Mouse (Mus musculus) hematopoietic stem cell, adult 5-6 weeks (primary cell): Measurements from ENCODE around the gene Kcnj11. TPM values are rescaled to one million over a fixed set of nuclear protein-coding genes. Genes with fewer than 3 reads are reported as not detected.

Experiments used
- ATAC-seq, 2 experiments: fragments of 125-278 bp in 1 of 2; replicated peaks in 1 of 2; 2 replicates each; pipeline ENCODE4 v1.8.0; 2016 to 2017; ENCODE audit warnings: inconsistent platforms in 2 of 2, mild to moderate bottlenecking in 2 of 2, moderate number of reproducible peaks in 2 of 2, low read depth in 1 of 2, moderate TSS enrichment in 1 of 2; ENCODE audit not compliant: low FRiP score in 2 of 2, poor library complexity in 2 of 2, severe bottlenecking in 2 of 2, insufficient read depth in 1 of 2, low TSS enrichment in 1 of 2
- total RNA-seq: library from RNA; stranded (forward); fragments of 172-1452, 232-1000 nt; gene quantifications from 2 replicates; pipeline ENCODE4 v1.2.3, GENCODE M21; 2017

The Kcnj11 gene
- not detected in 2 replicates for total RNA-seq

- peak; percentile 57 to 81 for ATAC-seq
These were observed at the start of gene Kcnj11 for GRCm38 (mm10) chr7:46100563-46100962. Gene Kcnj11, minus strand, starts transcription at chr7:46100764.

DNA sequence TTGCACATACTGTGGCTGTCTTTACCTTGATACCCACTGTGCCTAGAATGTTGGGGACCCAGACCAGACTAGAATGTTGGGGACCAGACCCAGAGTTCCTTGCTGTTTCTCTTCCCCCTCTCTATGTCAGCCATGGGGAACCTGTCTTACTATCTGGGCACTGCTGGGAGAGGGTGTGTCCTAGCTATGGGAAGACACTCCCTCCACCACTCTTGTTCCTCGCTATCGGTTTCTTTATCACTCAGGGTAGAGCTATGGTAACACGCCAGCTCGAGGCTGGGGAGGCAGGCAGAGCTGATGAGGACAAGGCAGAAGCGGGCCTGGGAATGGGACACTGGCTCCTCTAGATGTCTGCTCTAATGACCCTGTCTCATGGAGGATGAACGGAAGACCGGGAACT lies 46.9 kb upstream of the Kcnj11 start:
- ATAC-seq, result no peak

- ATAC-seq, result no peak
These were observed 46.2 kb upstream of the Kcnj11 start for GRCm38 (mm10) chr7:46146675-46147308.

- ATAC-seq, result no peak
These were observed 43.5 kb upstream of the Kcnj11 start for GRCm38 (mm10) chr7:46144061-46144460.

- no peak for ATAC-seq
These were observed 37.9 kb upstream of the Kcnj11 start for GRCm38 (mm10) chr7:46138329-46138930.

- ATAC-seq, result no peak
These were observed 33.3 kb upstream of the Kcnj11 start for GRCm38 (mm10) chr7:46133858-46134257.

GRCm38 (mm10) chr7:46132229-46132628 lies 31.7 kb upstream of the Kcnj11 start:
- ATAC-seq, result no peak

- no peak for ATAC-seq
These were observed 31.2 kb upstream of the Kcnj11 start for GRCm38 (mm10) chr7:46131806-46132205.

GRCm38 (mm10) chr7:46131266-46131665 lies 30.7 kb upstream of the Kcnj11 start:
- ATAC-seq, result no peak

DNA sequence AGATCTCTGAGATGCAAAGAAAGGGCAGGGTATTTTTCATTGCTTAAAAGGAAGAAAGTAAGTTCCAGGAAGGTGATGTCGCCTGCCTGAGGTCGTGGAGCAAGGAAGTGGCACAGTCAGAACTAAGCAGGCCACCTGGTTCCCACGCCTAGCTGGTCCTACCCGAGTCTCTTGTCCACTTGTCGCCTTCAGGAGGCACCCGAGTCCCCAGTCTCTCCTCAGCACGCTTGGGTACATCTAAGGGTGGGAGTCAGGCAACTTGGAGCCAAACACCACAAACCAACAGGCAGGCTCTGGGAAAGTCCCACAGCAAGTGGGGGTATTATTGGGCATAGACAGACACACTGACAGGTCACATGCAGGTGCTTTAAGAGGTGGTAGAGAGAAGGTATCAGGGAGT lies 30.2 kb upstream of the Kcnj11 start:
- no peak for ATAC-seq

DNA sequence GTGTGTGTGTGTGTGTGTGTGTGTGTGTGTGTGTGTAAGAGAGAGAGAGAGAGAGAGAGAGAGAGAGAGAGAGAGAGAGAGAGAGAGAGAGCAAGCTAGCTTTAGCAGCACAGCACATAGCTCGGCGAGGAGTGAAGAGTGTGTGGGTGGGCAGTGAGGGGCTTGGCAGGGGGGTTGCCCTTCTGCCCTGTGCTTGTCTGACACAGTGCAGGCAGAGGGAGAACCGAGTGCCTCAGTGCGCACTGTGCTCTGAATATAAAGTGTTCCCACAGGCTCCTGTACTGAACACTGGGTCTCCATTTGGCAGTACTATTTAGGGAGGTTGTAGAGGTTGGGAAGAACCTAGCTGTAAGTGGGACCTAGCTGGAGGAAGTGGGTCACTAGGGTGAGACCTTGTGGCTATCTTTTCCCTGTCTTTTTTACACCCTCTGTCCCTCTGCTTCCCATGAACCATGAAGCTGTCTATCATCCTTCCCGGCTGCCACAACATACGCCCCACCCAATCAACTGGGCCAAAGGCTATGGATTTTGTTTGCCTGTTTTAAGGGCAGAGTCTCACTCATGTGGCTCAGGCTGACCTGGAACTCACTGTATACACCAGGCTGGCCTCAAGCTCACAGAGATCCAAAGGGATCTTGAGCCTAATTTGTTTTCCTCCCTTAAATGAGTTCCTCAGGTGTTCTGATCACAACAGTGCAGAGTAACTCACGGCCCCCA lies 29.1 kb upstream of the Kcnj11 start:
- no peak for ATAC-seq

DNA sequence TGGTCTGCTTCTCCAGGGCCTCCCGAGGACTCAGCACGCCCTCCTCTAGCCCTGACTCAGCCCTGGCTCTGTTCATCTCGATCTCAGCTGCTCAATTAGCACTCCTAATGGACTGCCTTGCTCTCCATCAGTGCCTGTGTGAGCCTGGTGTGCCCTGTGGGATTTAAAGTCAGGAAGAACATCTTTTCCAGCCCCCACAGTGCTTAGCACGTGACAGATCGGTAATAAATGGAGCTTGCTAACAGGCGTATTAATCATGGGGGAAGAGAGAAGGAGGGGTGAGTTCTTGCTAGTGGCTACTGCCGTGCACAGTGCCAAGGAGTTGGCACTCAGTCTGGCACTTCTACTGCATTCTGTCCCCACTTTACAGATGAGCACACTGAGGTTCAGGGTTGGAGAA lies 27.6 kb upstream of the Kcnj11 start:
- no peak for ATAC-seq

DNA sequence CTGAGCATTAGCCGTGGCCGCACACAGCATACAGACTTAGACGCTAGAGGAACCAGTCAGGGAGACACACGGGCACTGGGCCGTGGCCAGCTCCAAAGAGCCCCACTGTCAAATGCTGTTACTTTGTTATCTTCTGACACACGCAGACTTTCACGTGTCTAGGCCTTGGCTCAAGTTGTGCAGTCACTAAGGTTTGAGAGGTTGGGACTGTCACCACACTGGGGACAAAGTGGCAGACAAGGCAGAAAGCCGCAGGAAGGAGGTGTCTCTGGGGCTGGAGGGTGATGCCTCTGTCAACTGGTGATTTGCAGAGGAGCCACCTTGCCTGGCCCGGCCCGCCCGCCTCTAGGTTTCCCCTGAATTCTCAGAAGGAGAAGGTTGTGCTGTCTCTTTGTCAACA lies 24.8 kb upstream of the Kcnj11 start:
- no peak for ATAC-seq

- ATAC-seq, result 0 out of 4 replicates have a peak, but pooled peaks of 1 of the 2 experiments have one; percentile 35
These were observed 23.9 kb upstream of the Kcnj11 start for GRCm38 (mm10) chr7:46124460-46124859.

- no peak for ATAC-seq
These were observed 22.4 kb upstream of the Kcnj11 start for GRCm38 (mm10) chr7:46122964-46123363.

GRCm38 (mm10) chr7:46117035-46117434 lies 16.5 kb upstream of the Kcnj11 start:
- no peak for ATAC-seq

DNA sequence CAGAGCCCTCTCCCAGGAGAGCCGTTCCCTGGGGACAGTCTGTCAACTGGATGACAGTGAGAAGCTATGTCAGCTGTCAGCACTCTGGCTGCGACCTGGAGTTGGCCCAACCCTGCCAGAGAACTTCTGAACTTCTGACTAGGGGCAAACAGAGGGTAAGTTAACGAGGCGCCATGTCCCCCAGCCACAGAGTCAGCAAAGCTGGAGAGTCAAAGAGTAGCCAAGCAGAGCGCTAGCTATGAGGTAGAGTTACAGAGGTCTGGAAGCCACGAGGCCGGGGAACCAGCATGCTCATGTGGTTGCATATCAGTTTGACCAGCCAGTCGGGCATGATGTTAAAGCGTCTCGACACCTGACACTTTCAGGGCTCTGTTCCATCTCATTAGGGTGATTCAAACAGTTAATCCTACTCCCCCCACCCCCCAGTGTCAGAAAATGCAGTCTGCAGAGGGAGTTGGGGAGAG lies 15.6 kb upstream of the Kcnj11 start:
- no peak for ATAC-seq

- ATAC-seq, result no peak
These were observed 12.9 kb upstream of the Kcnj11 start for GRCm38 (mm10) chr7:46113435-46113834.
